Mouse (Mus musculus) CH12.LX (cell line): ENCODE measurements around the gene Gm37240.

ENCODE experiments used
- BHLHE40 ChIP-seq: IDR thresholded peaks from 2 replicates; pipeline ENCODE4 v1.6.1; 2011; ENCODE audit warnings: mild to moderate bottlenecking, low read depth, low read length, improper control_type of control experiment
- CTCF ChIP-seq, 2 experiments: IDR thresholded peaks in 1 of 2; conservative IDR thresholded peaks in 1 of 2; 2 replicates each; pipeline ENCODE4 v1.5.1; 2011 to 2012; ENCODE audit warnings: low read depth in 2 of 2, low read length in 2 of 2, improper control_type of control experiment in 1 of 2, inconsistent platforms in 1 of 2, mild to moderate bottlenecking in 1 of 2, moderate library complexity in 1 of 2
- ETS1 ChIP-seq: conservative IDR thresholded peaks from 2 replicates; pipeline ENCODE4 v1.6.1; 2012; ENCODE audit warnings: low read depth, mild to moderate bottlenecking, inconsistent platforms, low read length, improper control_type of control experiment, moderate library complexity
- GABPA ChIP-seq: IDR thresholded peaks from 2 replicates; pipeline ENCODE4 v1.6.1; 2012; ENCODE audit warnings: low read depth, low read length, improper control_type of control experiment, inconsistent platforms; ENCODE audit not compliant: insufficient replicate concordance
- KAT2A ChIP-seq: IDR thresholded peaks from 2 replicates; pipeline ENCODE4 v1.6.1; 2012; ENCODE audit warnings: low read length, improper control_type of control experiment, inconsistent platforms; ENCODE audit not compliant: insufficient replicate concordance
- POLR2A ChIP-seq: IDR thresholded peaks from 2 replicates; pipeline ENCODE4 v1.6.1; 2011; ENCODE audit warnings: low read depth, mild to moderate bottlenecking, improper control_type of control experiment, low read length
- POLR2AphosphoS2 ChIP-seq: IDR thresholded peaks from 2 replicates; pipeline ENCODE4 v1.6.1; 2011; ENCODE audit warnings: low read depth, low read length, improper control_type of control experiment
- RAD21 ChIP-seq: IDR thresholded peaks from 2 replicates; pipeline ENCODE4 v1.6.1; 2011; ENCODE audit warnings: low read depth, mild to moderate bottlenecking, low read length, improper control_type of control experiment, moderate library complexity
- UBTF ChIP-seq: IDR thresholded peaks from 2 replicates; pipeline ENCODE4 v1.6.1; 2012; ENCODE audit warnings: low read depth, mild to moderate bottlenecking, inconsistent platforms, low read length, improper control_type of control experiment, moderate library complexity
- USF1 ChIP-seq: IDR thresholded peaks from 2 replicates; pipeline ENCODE4 v1.6.1; 2014; ENCODE audit warnings: low read depth, mild to moderate bottlenecking, inconsistent platforms, low read length, improper control_type of control experiment
- ZNF384 ChIP-seq: IDR thresholded peaks from 2 replicates; pipeline ENCODE4 v1.6.1; 2012; ENCODE audit warnings: low read depth, low read length, improper control_type of control experiment, inconsistent platforms

DNA sequence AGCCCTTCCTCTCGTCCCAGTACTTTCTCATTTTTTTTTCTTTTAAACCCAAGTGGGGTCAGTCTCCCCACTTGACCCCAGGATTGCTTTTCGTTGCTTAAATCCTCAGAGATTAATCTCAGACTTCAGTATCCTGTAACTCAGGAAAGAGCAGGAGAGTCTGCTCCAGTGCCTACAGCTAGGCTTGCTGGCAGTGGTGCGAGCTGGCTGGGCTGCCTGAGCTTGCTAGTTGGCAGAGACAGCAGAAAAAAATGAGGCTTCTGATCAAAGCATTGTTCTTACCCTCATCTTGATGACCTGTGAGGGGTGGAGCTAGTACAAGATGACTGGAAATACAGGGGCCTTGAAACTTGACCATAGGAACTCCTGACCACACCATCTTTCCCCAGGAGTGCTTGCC, 292.9 kb downstream of the Gm37240 start:
- no peak for TF ChIP-seq POLR2AphosphoS2
- no peak for TF ChIP-seq CTCF (conservative IDR thresholded peaks at IDR 0.05 in 1 of 2, IDR thresholded peaks at IDR 0.05 in 1 of 2; ENCODE audit: low read depth in 2 of 2, low read length in 2 of 2)
- TF ChIP-seq USF1, result no peak
- TF ChIP-seq KAT2A, result no peak
- TF ChIP-seq UBTF, result no peak
- no peak for TF ChIP-seq POLR2A
- no peak for TF ChIP-seq ZNF384
- no peak for TF ChIP-seq RAD21
- no peak for TF ChIP-seq GABPA
- no peak for TF ChIP-seq BHLHE40
- no peak for TF ChIP-seq ETS1
